Mouse (Mus musculus) embryonic facial prominence, embryonic 15.5 days (tissue): ENCODE data around the gene Mapk8ip2. TPM values are rescaled to one million over a fixed set of nuclear protein-coding genes. Genes with fewer than 3 reads are reported as not detected.
"Not testable (repeated sequence)": the region's sequence is repeated elsewhere in the genome, so short reads cannot be mapped to it uniquely, and the experiment has no call there.

Source experiments
- ATAC-seq: fragments of 200-750 bp; cut with Nextera tagmentation; 2 replicates; pipeline ENCODE4 v1.8.0; 2017; ENCODE audit warnings: low read depth, moderate TSS enrichment; ENCODE audit not compliant: insufficient number of reproducible peaks, low FRiP score, low TSS enrichment
- H3K27ac ChIP-seq: fragments of 300-500 bp; sonication (generic); replicated peaks from 2 replicates; pipeline ENCODE4 v1.5.1; 2015; ENCODE audit warnings: mild to moderate bottlenecking, inconsistent platforms
- H3K27me3 ChIP-seq: fragments of 300-500 bp; sonication (generic); 2 replicates; pipeline ENCODE4 v1.6.1; 2015; ENCODE audit warnings: inconsistent platforms
- H3K36me3 ChIP-seq: fragments of 300-500 bp; sonication (generic); 2 replicates; pipeline ENCODE4 v1.6.1; 2015; ENCODE audit warnings: mild to moderate bottlenecking, inconsistent platforms
- H3K4me1 ChIP-seq: fragments of 300-500 bp; sonication (generic); 2 replicates; pipeline ENCODE4 v1.6.1; 2015; ENCODE audit warnings: inconsistent platforms
- H3K4me2 ChIP-seq: fragments of 300-500 bp; sonication (generic); replicated peaks from 2 replicates; pipeline ENCODE4 v1.6.1; 2015; ENCODE audit warnings: mild to moderate bottlenecking, inconsistent platforms
- H3K4me3 ChIP-seq: fragments of 300-500 bp; sonication (generic); replicated peaks from 2 replicates; pipeline ENCODE4 v1.5.1; 2015; ENCODE audit warnings: mild to moderate bottlenecking, inconsistent platforms
- H3K9ac ChIP-seq: fragments of 300-500 bp; sonication (generic); 2 replicates; pipeline ENCODE4 v1.6.1; 2015; ENCODE audit warnings: inconsistent platforms
- H3K9me3 ChIP-seq: fragments of 300-500 bp; sonication (generic); replicated peaks from 2 replicates; pipeline ENCODE4 v1.6.1; 2016; ENCODE audit warnings: inconsistent platforms
- WGBS: fragments of 180-500 bp; shearing (Covaris S2); methylation state at CpG from one replicate; pipeline ENCODE4 v1.1.7; 2015; 5-methylcytosine and 5-hydroxymethylcytosine counted together
- polyA plus RNA-seq: library from polyadenylated mRNA; unstranded; fragments of >200 nt; fragmentation: Nextera tagmentation; extraction: Ambion mirVana; gene quantifications from 2 replicates; pipeline ENCODE4 v1.2.1, GENCODE M21; 2015

The Mapk8ip2 gene
- polyA plus RNA-seq, 1 experiment from 2014 or later = 4.9 TPM

GRCm38 (mm10) chr15:89429352-89430221, 24.1 kb upstream of the Mapk8ip2 start, which contains the start of the genes C730034F03Rik, Gm44502 and Chkb:
Gene C730034F03Rik, plus strand, starts transcription at chr15:89429589.
Gene Gm44502, minus strand, starts transcription at chr15:89429696.
Gene Chkb, minus strand, starts transcription at chr15:89429908.
- WGBS = under 1% methylated on average over 70 of the region's 70 CpGs
- peak within 1 kb of the TSS; percentile 86 for H3K4me2 ChIP-seq
- peaks cover 22% of the 10 kb centered on the region for H3K36me3 ChIP-seq
- ATAC-seq = peak; percentile 91
- peaks cover 21% of the 10 kb centered on the region for H3K4me1 ChIP-seq
- H3K27ac ChIP-seq = peak within 1 kb of the TSS; percentile 98
- no peaks in the 10 kb centered on the region for H3K27me3 ChIP-seq
- peak within 1 kb of the TSS; percentile 63 for H3K9ac ChIP-seq
- H3K9me3 ChIP-seq = no peaks in the 10 kb centered on the region
- peak within 1 kb of the TSS; percentile 84 for H3K4me3 ChIP-seq

- ATAC-seq = no peak
- 42% methylated on average over 6 of the region's 6 CpGs for WGBS
- Histone ChIP-seq H3K4me3 (peak overlapping the region; percentile 84), H3K9me3 (no peaks in the 10 kb centered on the region), H3K27ac (peak overlapping the region; percentile 98), H3K9ac (peak overlapping the region; percentile 63; the same call in 1 of the 2 replicates), H3K4me1 (peaks cover 21% of the 10 kb centered on the region), H3K27me3 (no peaks in the 10 kb centered on the region), H3K4me2 (peak overlapping the region; percentile 86), H3K36me3 (peaks cover 22% of the 10 kb centered on the region)
Measured at GRCm38 (mm10) chr15:89430341-89430740, 23.4 kb upstream of the Mapk8ip2 start.

DNA sequence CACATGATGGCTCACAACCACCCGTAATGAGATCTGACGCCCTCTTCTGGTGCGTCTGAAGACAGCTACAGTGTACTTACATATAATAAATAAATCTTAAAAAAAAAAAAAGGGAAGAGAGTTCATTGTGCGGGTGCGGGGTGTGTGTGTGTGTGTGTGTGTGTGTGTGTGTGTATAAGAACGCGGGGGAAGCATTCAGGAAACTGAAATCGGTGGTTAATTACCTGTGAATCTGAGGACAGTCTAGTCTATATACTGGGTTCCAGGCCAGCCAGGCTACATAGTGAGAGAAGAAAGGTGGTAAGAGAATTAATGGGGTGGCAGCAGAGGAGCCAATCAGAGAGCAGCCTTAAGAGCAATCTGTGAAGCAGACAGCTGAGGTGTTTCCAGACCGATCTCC, 22.9 kb upstream of the Mapk8ip2 start:
- not testable (repeated sequence) for ATAC-seq, H3K4me2 ChIP-seq, H3K4me3 ChIP-seq, H3K27me3 ChIP-seq, H3K9ac ChIP-seq, H3K9me3 ChIP-seq, H3K27ac ChIP-seq
- H3K4me1 ChIP-seq = peaks cover 17% of the 10 kb centered on the region
- peaks cover 18% of the 10 kb centered on the region for H3K36me3 ChIP-seq
- 89% methylated on average over 9 of the region's 9 CpGs for WGBS

DNA sequence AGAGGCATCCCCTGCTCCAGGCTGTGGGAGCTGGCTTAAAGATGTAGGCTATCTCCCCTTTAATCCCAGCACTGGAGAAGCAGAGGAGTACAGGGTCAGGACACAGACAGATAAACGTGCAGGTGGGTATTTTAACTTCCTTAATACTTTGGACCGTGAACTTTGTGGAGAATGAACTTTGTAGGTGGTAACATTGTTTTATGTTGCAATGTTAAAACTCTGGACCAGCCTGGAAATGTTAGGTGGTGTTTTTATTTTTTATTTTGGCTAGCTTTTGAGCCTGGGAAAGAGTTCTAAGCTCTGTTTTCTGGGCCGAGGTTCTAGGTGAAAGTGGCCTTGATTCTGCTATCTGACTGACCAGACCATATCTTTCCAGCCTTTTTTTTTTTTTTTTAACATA, 22.4 kb upstream of the Mapk8ip2 start:
- Histone ChIP-seq H3K9me3 (no peaks in the 10 kb centered on the region), H3K27me3 (no peaks in the 10 kb centered on the region), H3K4me3 (no peak overlapping the region), H3K27ac (no peak overlapping the region), H3K4me1 (peaks cover 16% of the 10 kb centered on the region), H3K4me2 (no peak overlapping the region), H3K36me3 (peaks cover 13% of the 10 kb centered on the region), H3K9ac (no peak overlapping the region)
- no peak for ATAC-seq
- 84% methylated on average over 3 of the region's 3 CpGs for WGBS

DNA sequence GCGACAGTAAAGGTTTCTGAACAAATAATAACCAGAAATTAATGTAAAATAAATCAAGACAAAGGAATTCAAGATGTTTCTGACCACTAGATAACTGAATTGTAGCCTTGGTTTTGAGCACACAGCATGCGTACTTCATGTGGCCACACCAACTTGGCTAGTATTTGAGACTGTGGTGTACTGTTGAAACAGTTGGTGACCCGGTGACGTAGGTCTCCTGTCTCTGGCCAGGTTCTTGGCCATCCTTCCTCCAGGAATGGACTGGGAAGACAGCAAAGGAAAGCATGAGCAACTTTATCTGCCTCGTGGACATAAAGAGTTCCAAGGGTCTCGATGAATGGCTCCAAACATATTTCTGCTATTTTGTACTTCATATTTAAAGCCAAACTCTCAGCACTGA, 21.9 kb upstream of the Mapk8ip2 start:
- Histone ChIP-seq H3K36me3 (peaks cover 8% of the 10 kb centered on the region), H3K9ac (no peak overlapping the region), H3K4me1 (peaks cover 16% of the 10 kb centered on the region), H3K4me3 (no peak overlapping the region), H3K27ac (no peak overlapping the region), H3K27me3 (no peaks in the 10 kb centered on the region), H3K4me2 (no peak overlapping the region), H3K9me3 (no peaks in the 10 kb centered on the region)
- 91% methylated on average over 6 of the region's 6 CpGs for WGBS
- ATAC-seq = no peak

- no peak overlapping the region for H3K4me2 ChIP-seq
- no peak overlapping the region for H3K9ac ChIP-seq
- 63% methylated on average over 4 of the region's 4 CpGs for WGBS
Measured at GRCm38 (mm10) chr15:89432946-89433345, 20.8 kb upstream of the Mapk8ip2 start.

GRCm38 (mm10) chr15:89434136-89434535, 19.6 kb upstream of the Mapk8ip2 start:
- no peak for ATAC-seq
- Histone ChIP-seq H3K9ac (no peak overlapping the region), H3K4me3 (no peak overlapping the region), H3K4me2 (no peak overlapping the region), H3K27me3 (no peaks in the 10 kb centered on the region), H3K9me3 (no peaks in the 10 kb centered on the region), H3K27ac (no peak overlapping the region), H3K36me3 (no peaks in the 10 kb centered on the region), H3K4me1 (peaks cover 5% of the 10 kb centered on the region; the same call in 1 of the 2 replicates)
- 62% methylated on average over 3 of the region's 3 CpGs for WGBS

More at GRCm38 (mm10) chr15:89432946-89433345, 20.8 kb upstream of the Mapk8ip2 start:
- Histone ChIP-seq H3K4me1 (peaks cover 16% of the 10 kb centered on the region), H3K27me3 (no peaks in the 10 kb centered on the region), H3K27ac (no peak overlapping the region), H3K4me3 (no peak overlapping the region), H3K9me3 (no peaks in the 10 kb centered on the region), H3K36me3 (no peaks in the 10 kb centered on the region)
- ATAC-seq = no peak

DNA sequence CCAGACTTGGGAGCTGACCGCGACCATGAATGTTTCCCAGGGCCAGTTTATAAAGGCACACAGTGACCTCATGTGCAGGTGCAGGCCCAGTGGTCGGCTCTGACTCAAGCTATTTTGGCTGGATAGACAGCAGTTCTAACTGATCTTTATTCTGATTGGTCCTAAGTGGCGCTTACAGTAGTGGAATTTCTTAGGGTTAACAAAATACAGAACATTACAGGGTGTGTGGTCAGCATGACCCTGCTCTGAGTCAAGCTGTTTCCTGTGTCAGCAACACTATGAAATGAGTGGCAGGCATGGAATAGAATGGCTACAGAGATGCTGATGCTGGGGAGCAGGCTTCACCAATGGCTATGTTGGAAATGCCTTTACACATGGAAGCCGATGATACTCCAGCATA, 17.8 kb upstream of the Mapk8ip2 start:
- no peak for ATAC-seq
- H3K4me2 ChIP-seq = no peak overlapping the region
- H3K9me3 ChIP-seq = no peaks in the 10 kb centered on the region
- H3K27me3 ChIP-seq = no peaks in the 10 kb centered on the region
- no peaks in the 10 kb centered on the region for H3K36me3 ChIP-seq
- no peaks in the 10 kb centered on the region for H3K4me1 ChIP-seq
- H3K27ac ChIP-seq = no peak overlapping the region
- H3K4me3 ChIP-seq = no peak overlapping the region
- WGBS = 85% methylated on average over 5 of the region's 5 CpGs
- H3K9ac ChIP-seq = no peak overlapping the region

GRCm38 (mm10) chr15:89442486-89443070, 11.1 kb upstream of the Mapk8ip2 start:
- H3K4me3 ChIP-seq = no peak overlapping the region
- no peaks in the 10 kb centered on the region for H3K36me3 ChIP-seq
- 36% methylated on average over 8 of the region's 8 CpGs for WGBS
- no peak overlapping the region for H3K9ac ChIP-seq
- no peak overlapping the region for H3K27ac ChIP-seq
- no peak for ATAC-seq
- H3K27me3 ChIP-seq = no peaks in the 10 kb centered on the region
- H3K4me2 ChIP-seq = no peak overlapping the region
- no peaks in the 10 kb centered on the region for H3K4me1 ChIP-seq
- H3K9me3 ChIP-seq = no peaks in the 10 kb centered on the region

- H3K4me2 ChIP-seq = peak overlapping the region; percentile 88
- peaks cover 12% of the 10 kb centered on the region for H3K4me1 ChIP-seq
- 4% methylated on average over 24 of the region's 24 CpGs for WGBS
- H3K9me3 ChIP-seq = no peaks in the 10 kb centered on the region
- H3K36me3 ChIP-seq = no peaks in the 10 kb centered on the region
- no peak overlapping the region for H3K9ac ChIP-seq
- ATAC-seq = 0 out of 2 replicates have a peak, but pooled peaks have one; percentile 8
- no peak overlapping the region for H3K27ac ChIP-seq
- H3K4me3 ChIP-seq = peak overlapping the region; percentile 40
- peaks cover 28% of the 10 kb centered on the region for H3K27me3 ChIP-seq
Measured at GRCm38 (mm10) chr15:89452906-89453864, 528 bp upstream of the Mapk8ip2 start.
